Mouse (Mus musculus): Measurements from ENCODE around the gene Ntng2.

Ntng2 gene

DNA sequence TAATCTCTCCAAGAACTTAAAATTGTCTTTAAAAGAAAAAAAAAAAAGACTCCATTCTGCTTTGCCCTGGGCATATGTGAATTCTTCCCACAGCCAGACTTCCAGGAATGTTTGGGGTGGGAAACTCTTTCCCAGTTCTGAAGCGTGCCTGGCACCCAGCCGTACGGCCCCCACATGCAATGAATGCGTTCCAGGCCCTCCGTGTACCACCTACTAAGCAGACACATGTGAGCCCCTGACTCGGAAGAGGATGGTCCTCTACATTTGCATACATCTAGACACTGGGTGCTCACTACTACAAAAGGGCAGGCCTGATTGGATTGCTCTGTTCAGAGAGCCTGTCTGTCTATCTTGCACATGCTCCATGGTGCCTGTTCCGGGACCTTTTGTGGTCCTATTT, 17.0 kb downstream of the Ntng2 start:
- DNase-seq = no peak

DNA sequence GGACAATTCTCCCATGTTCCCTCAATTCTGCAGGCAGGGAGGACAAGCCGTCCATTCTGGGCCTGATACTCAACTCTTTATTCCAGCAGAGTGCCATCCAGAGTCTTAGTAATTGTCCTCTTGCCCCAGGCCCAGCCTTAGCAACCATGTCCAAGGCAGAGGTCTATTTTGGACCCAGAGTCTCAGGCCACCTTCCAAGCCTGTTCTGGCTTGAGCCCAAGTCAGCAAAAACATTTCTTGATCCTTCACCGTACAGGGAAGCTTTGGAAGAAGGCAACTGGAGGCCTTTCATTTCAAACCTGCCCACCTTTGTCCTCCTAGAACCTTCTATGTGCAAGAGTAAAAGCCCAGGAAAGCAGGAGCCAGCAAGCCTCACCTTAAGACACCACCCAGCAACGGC, 17.8 kb downstream of the Ntng2 start:
- DNase-seq = no peak

DNA sequence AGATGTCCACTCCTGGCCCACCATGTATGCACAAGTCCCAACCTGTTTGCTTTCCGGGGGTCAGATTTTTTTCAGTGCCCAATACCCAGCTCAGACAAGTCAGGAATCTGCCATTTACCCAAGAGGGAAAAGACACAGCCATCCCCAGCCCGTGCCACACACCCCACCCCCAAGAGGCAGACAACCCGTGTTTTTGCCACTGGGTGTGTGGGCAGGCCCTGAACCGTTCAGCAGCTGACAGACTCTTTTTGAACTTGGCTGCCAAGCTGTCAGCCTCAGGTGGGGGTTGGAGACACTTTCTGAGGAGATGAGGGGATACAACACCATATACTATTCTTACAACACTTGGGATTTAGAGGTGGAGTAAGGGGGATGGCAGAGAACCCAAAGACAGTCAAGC, 18.8 kb downstream of the Ntng2 start:
- DNase-seq = no peak

DNA sequence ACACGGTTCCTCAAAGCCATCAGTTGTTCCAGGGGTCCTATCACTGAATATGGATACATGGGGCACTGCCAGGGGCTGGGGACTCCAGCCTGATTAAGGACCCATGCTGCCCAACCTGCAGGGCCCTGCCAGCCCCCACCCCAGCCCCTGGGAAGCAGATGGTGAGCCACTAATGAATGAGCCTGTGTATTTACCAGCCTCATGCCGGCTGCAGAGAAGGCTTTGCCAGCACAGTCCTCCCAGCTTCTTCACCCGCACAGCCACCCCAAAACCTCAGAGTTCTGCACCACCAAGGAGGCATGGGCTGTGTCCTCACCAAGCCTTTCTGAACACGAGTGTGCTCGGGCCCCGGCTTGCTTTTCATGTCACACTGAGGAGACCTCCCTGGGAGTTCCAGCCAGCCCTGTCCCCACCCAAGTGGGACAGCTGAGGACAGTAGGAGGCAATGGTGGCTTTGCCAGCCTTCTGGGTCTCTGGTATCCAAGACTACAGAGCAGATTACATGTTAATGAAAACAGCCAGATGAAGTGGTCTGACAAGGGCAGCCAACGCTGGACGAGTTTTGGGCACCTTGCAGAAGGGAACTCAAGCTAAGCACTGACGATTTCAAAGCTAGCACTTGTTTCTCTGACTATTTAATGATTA, 22.5 kb downstream of the Ntng2 start:
- DNase-seq = no peak

DNA sequence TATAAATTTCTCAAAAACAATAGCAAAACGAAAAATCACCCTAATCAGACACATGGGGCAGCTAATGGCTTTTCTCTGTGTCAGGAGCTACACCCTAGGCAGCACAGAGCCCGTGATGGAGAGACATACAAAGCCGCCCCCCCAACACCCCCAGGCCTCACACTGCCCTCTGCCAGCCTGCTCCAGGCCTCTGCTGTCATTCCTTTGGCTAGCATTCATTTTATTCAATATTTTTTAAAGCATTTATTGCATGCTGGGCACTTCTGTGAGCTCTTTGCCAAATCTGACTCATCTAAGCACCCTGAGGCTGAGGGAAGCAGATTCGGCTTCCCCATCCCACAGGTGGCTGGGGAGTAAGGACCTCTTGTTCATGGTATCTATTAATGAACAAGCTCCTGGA, 26.1 kb downstream of the Ntng2 start:
- DNase-seq = no peak

DNA sequence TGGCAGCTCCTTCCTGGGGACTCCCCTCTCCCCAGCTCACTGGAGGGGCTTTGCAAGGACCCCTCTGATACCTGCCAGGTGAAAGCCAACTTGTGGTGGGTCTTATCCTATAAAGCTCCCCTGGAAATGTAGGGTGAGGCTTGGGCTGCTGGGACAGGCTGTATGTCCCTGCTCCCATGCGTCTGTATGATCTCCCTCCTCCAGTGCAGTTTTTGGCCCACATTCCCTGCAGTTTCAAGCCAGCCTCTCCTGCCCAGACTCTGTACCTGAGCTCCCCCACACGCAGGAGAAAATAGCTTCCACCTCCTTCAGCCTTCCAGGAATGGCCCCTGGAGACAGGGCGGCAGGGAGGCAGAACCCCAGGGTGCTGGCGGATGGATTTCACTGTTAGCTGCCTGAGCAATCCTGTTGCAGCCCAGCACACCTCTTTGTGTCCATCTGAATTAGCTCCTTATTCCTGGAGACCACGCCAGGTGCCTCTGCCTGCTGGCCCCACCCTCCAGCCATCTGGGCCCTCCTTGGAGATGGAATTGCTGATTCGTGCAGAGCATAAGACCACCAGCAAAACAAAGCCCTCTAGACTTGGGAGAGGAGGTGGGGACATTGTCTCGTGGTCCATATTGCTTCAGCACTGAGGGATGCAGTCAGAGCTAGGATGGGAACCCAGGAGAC, 29.1 kb downstream of the Ntng2 start:
- DNase-seq = no peak

DNA sequence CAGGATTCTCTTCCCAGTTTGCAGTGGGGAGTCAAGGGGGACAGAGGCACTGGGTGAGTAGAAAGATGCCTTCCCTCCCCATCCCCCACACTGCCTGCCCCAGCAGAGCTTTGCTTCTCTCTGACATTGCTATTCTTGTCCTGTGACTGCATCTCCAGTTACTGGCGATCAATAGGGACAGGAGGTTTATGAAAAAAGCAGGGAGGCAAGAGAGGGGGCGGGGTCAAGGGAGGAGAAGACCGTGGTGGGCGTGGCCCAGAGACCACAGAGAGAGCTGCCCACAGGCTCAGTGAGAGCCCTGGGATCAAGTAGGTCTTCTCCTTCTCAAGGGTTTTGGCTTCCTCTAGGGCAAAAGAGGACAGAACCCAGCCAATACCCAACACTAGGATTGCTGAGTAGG, 30.5 kb downstream of the Ntng2 start:
- DNase-seq = no peak

DNA sequence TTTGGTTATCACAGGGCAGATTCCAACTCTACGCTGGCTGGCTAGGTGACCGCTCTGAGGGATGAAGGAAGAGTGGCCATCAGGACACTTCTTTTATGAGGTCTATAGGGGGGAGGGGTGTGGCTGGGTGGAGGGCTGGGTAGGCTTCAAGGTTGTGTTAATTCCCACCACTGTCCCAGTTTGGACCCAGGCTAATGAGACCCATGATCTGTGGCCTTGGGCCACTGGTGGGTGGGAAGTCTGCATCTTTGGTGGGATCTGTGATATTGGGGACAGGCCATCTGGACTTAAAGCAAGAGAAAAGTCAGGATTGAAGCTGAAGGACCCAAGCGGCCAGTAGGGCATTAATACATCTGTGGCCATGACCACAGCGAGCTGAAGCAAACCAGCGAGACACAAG, 34.0 kb downstream of the Ntng2 start:
- no peak for DNase-seq

DNA sequence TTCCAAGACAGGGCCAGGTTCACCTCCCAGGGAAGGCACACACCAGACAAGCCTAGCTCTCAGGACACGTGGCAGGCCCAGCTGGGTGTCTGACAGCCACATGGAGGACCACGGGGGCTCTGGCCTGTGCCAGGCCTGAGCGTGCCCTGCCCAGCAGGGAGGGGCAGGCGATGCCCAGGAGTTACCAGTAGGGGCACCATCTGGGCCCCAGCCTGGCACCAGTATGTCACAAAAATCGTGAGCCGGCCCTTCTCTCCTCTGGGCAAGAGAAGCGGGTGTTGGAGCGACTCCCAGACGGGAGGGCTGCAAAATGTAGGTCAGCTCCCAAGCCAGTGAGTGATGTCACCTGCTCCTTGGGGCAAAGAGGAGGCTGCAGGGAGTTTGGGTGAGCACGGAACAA, 34.9 kb downstream of the Ntng2 start:
- no peak for DNase-seq

DNA sequence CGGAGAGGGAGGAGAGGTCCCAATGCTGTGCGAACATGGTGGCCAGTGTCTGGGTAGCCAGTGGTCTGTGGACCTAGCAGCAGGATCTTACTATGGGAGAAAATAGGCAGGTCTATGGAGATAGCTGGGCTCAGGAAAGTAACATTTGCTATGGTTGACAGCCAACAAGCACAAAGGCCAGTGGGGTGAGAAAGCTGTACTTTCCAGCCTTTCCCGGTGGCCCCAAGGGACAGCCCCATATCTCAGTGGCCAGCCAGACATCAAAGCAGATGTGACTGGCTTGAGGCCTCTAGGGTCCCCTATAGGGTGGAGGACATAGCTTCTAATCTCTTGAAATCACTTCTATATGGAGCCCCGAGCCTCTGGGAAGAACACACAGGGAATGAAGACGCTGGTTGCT, 35.8 kb downstream of the Ntng2 start:
- no peak for DNase-seq

DNA sequence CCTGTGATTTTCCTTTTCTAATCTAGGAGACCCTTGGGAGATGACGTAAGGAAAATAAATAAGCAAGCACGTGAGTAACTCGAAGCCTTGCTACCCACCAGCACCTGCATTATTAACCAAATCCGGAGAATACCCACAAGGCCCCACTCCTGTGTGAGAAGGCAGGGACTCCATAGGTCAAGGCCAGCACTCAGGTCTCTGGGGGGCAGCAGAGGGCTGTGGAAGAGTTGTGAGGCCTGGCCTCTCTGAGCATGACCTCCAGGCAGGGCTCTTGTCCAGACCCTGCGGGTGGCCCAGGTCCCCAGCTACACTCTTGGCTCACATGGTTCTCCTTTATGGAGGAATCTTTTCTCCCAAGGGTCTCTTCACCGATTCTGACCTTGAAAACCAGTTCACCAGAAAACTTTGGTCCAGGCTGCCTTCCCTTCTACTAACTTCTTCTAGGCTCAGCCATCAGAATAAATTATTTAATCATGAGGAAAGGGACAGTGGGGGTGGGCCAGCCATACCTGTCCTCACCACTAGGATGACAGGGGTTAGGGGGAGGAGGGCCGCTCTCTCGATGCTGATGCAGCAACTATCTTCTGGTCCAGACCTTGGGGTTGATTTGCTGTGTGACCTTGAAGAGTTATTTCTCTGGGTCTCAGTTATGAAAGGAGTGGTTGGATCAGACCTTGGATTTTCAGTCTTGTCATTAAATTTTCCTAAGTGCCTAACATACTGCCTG, 36.4 kb downstream of the Ntng2 start:
- DNase-seq = peak in 1 of 2 experiments; percentile 31

DNA sequence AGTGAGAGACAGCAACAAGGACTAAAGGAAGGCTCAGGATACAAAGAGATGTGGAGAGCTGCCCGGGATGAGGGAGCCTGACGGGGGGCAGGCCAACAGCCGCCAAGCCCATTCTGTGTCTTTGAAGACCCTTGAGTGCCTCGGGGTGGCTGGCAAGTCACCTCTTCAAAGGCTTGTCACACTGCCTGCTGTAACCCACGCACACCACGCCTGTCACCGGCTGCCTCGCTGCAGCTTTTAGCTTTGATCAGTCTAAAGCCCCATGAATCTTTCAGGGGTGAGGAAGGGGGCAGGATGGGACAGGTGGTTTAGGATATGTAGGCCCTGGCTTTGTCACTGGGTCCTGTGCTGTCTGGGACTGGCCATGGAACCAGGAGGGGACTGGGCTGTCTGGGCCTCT, 46.6 kb downstream of the Ntng2 start:
- no peak for DNase-seq

DNA sequence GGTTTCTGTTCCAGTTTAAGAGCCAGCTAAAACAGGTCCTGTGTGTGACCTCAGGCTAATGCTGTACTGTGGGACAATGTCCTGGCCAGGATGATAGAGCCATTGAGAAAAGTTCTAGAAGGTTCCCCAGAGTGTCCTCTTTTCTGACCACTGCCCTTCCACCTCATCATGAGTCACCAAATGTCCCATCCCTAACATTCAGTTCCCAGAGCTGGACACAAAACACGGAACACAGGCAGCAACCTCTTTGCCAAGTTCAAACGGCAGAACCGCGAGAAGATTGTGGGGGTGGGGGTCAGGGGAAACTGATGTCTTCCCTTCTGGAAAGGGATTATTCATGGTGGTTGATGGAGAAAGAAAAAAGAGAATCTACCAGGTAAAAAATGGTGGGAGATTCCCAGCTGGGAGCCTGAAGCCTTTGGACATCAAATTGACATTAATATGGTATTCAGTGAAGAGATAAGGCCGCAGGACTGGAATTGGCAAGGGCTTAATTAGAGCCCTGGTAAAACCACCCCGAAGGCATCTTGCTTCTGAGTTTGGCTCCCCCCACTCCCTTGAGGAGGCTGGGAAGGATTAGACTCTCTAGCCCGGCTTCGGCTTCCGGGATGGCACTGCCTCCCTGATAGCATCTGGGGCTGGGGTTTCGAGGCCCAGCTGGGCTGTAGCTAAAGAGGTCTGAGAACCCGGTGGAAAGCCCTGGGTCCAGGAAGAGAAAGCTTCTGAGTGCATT, 51.4 kb downstream of the Ntng2 start:
- DNase-seq = no peak

DNA sequence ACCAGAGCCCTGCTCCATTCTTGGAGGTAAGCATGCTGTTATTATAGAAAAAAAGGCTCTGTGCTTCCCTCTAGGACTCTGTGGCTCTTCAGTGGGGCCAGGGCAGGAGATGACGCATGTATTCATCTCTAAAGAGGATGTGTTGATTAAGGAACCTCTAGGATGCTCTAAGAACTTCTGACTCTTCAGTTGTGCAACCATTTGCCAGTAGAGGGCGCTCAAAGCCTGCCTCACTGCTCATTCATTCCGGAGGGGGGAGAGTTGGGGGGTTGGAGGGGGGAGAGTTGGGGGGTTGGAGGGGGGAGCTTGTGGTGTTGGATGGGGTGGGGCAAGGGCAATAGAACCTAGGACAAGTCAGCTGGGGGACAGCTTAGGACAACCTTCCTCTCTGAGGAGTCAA, 52.9 kb downstream of the Ntng2 start:
- peak; percentile 64 to 65 for DNase-seq

DNA sequence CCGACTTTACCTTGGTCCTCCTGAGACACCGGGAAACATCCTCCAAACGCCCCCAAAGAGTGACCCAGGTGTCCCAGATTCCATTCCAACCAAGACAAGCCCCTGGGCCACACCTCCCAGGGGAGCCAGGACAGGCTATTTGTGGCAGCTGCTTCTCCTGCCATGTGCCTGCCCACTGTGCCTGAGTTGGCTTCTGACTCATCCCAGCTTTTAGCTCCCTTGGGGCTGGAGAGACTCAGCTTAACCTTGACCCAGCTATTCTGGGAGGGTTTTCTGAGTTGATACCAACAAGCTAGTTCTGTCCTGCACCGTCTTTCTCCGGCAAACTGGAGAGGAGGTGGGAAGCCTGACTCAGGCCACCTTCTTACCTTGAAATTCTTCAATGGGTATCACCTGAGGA, 54.4 kb downstream of the Ntng2 start:
- DNase-seq = no peak

DNA sequence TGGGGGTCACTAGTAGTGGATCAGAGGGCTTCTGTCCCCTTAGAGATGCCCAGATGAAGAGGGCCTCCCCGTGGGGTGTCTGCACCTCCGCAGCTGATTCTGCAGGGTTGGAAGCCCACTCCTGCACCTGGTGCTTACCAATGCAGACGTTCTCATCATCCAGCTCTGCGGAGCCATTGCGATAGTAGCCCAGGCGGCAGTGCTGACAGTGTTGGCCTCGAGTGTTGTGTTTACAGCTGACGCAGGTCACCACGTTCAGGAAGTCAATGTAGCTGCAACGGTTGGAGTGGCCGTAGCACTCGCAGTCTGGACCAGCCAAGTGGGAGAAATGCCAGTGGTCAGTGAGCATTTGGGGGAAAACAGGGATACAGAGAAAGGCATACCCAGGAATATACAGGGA, 56.0 kb downstream of the Ntng2 start:
- no peak for DNase-seq

DNA sequence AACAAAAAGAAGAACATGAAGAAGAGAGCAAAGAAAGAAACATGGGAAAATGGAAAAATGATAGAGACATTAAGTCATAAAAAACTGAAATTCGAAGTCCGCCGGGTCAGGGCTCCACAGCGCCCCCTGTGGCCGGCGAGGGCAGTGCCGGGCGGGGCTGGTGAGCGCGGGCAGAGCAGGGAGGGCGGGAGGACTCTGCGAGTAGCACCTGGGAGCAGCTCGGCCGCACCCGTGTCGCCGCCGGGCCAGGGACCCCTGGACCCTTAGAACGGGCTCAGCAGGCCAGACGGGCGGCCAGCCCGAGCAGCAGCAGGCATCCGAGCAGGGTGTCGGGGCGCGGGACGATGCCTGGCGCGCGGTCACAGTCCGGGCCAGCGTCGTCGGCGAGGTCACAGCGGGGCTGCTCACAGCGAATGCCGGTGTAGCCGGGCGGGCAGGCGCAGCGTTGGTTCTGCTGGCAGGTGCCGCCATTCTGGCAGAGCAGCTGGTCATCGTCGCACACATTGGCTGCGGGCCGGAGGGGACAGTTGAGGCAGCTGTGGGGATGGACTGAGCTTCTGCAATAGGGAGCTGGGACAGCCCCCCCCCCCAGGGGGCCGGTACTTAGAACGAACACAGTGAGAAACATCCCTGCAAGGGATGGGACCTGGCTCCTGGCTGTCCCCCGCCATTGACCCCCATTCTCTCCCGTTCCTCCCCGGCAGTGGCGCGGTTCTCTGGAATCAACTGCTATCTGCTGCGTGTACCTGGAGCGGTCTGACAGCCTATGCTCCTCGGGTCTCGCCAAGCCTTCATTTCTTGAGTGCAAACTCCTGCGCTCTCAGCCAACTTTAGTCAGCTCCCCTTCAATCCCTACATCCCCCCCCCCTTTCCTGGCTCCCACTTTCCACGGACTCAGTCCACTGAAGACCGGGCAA, 58.0 kb downstream of the Ntng2 start:
- DNase-seq = peak; percentile 92 to 94

DNA sequence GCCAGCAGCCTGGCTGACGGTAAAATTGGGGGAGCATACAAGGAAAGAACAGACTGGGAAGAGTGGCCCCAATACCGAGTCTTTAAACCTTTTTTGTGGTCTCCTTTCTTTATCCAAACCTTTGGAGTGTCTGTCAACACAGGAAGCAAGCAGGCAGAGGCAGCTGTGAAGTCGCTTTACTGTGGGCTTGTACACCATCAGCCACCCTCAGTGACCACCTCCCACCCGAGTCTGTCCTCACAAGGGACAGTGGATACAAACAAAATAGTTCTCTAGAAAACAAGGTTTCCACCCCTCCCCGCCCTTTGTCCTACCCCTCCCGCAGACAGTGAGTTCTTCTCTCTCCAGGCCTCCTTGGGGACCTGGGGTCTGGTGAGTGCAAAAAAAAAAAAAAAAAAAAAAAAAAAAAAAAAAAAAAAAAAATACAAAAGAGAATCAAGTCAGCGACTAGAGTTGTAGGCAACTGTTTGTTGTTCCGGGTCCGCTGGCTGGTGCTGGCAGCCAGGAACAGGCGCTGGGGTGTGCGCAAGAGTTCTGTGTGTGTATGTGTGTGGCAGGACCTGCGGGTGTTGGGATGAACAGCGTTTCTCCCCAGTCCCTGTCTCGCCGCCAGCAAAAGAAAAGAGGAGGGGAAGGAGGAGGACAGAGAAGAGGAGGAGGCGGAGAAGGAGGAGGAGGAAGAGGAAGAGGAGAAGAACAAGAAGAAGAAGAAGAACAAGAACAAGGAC, 58.8 kb downstream of the Ntng2 start:
- DNase-seq = no peak

DNA sequence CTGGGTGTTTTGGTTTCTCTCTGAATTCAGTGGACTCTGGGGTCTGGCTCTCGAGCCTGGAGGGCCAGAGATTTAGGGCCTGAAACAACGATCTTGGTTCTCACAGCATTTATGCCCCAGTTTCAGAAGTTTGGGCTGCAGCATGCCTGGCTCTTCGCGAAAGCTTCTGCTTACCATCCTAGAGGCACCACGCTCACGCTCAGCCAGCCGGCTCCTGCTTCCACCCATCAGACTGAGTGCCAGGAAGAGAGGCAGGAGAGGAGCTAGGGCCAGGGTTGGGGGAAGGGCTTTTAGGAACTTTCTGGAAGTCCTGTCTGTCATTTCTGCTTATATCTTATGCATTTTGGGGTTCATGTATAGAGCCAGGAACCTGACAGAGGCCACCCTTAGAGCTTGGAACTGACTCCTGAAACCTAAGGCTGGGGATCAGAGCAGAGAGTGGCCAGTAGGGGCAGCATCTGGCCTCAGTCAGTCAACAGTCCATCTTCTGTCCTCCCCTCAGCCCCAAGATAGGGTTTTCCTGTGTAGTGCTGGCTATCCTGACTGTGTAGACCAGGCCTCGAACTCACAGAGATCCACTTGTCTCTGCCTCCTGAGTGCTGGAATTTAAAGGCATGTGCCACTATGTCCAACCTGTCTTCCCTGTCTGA, 60.1 kb downstream of the Ntng2 start:
- DNase-seq = no peak

DNA sequence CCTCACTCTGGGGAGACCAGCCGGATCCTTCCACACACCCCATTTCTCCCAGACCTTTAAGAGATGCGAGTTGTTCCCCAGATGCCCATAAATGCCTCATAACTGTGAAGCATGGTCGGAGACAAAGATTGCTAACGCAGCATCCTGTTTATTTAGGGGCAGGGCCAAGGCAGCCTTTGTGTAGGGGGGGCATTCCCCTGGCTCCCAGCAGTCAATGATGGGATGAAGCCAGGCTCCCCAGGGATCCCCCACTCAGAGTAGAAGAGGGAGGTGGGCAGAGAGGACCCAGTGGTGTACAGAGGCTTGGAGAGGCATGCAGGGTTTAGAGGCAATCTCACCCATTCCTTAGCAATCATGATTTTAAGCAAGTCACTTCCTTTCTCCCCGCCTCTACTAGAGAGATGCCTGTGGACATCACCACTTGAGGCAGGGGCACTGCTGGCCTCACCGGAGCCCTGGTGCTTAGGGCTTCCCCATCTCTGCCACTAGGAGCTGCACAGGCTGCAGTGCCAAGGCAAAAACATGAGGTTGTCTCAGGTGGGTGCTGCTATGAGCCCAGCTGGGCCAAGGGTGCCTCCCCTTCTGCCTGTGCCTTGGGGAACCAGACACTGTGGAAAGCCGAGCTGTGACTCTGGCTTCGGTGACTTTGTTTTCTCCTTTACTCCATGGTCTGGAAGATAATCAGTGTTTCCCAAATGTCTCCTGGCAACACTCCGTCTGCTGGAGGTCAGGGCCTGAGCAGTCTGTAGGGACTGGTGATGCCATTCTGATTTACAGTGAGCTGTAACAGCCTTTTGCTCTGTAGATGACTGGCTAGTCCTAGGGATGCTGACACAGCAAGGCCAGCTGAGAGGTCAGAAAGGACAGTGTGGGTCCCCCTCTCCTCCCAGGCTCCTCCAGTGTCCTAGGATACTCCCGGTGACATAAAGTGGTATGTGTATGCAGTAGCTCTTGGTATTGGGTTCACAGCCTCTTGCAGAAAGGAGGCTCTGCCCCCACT, 61.3 kb downstream of the Ntng2 start:
- DNase-seq = no peak
